Mouse (Mus musculus) stomach, postnatal 0 days (tissue): Measurements from ENCODE around the gene Fyn.

Experiments used
- CTCF ChIP-seq: IDR thresholded peaks from 2 replicates; pipeline ENCODE4 v1.5.1; 2016; ENCODE audit warnings: antibody characterized with exemption, low read depth, mild to moderate bottlenecking, moderate library complexity
- EP300 ChIP-seq: optimal IDR thresholded peaks from 2 replicates; pipeline ENCODE3; 2016; ENCODE audit warnings: antibody characterized with exemption

GRCm38 (mm10) chr10:39606434-39606833 is 237.8 kb downstream of the Fyn start:
- TF ChIP-seq CTCF (no peak), EP300 (no peak)
